Mouse (Mus musculus) spleen, adult 2 months (tissue): ENCODE data around the gene Glce.

ENCODE experiments used
- CTCF ChIP-seq: fragments of 200-500 bp; IDR thresholded peaks from 2 replicates; pipeline ENCODE4 v1.5.1; 2011; ENCODE audit warnings: mild to moderate bottlenecking, inconsistent platforms; ENCODE audit not compliant: insufficient read depth, insufficient read length, insufficient replicate concordance; ENCODE audit errors: extremely low read depth
- POLR2A ChIP-seq: fragments of 200-500 bp; IDR thresholded peaks from 2 replicates; pipeline ENCODE4 v1.6.1; 2011; ENCODE audit warnings: low read depth, low read length, inconsistent platforms

- TF ChIP-seq POLR2A (no peak), CTCF (no peak)
Observed at GRCm38 (mm10) chr9:62170921-62171320, 48.5 kb upstream of the Glce start.
